Mouse (Mus musculus) C2C12 (cell line): ENCODE data around the gene Zbtb44. TPM values are rescaled to one million over a fixed set of nuclear protein-coding genes. Genes with fewer than 3 reads are reported as not detected.

Experiments
- H3K27me3 ChIP-seq: one replicate; pipeline ENCODE4 v1.6.1; 2011; ENCODE audit not compliant: control insufficient read depth, insufficient read depth, insufficient read length
- H3K36me3 ChIP-seq: one replicate; pipeline ENCODE4 v1.6.1; 2011; ENCODE audit not compliant: control insufficient read depth, insufficient read depth
- H3K4me3 ChIP-seq: one replicate; pipeline ENCODE4 v1.5.1; 2011; ENCODE audit warnings: mild to moderate bottlenecking, control low read depth; ENCODE audit not compliant: poor library complexity, insufficient read depth, severe bottlenecking
- H3K79me2 ChIP-seq: one replicate; pipeline ENCODE4 v1.6.1; 2011; ENCODE audit not compliant: control insufficient read depth, insufficient read depth
- H3K79me3 ChIP-seq: one replicate; pipeline ENCODE4 v1.6.1; 2011; ENCODE audit warnings: low read depth, control low read depth
- H3ac ChIP-seq: one replicate; pipeline ENCODE3; 2011; ENCODE audit warnings: low read depth; ENCODE audit not compliant: control insufficient read depth, insufficient read length
- CEBPB ChIP-seq: IDR thresholded peaks from one replicate; pipeline ENCODE4 v1.6.1; 2011; ENCODE audit warnings: low read depth, mild to moderate bottlenecking, control low read depth, moderate library complexity
- CTCF ChIP-seq: IDR thresholded peaks from one replicate; pipeline ENCODE4 v1.5.1; 2011; ENCODE audit not compliant: control insufficient read depth, insufficient read depth, insufficient read length
- FOSL1 ChIP-seq: IDR thresholded peaks from one replicate; pipeline ENCODE4 v1.8.0; 2011; ENCODE audit warnings: mild to moderate bottlenecking, low read length; ENCODE audit not compliant: poor library complexity, insufficient read depth, severe bottlenecking
- MAX ChIP-seq: IDR thresholded peaks from one replicate; pipeline ENCODE4 v1.6.1; 2011; ENCODE audit warnings: mild to moderate bottlenecking, control low read depth
- MYOD1 ChIP-seq: IDR thresholded peaks from one replicate; pipeline ENCODE4 v1.6.1; 2011; ENCODE audit warnings: low read depth; ENCODE audit not compliant: control insufficient read depth, insufficient read length
- MYOG ChIP-seq: IDR thresholded peaks from one replicate; pipeline ENCODE4 v1.6.1; 2011; ENCODE audit not compliant: control insufficient read depth, insufficient read length; ENCODE audit errors: extremely low read depth
- USF1 ChIP-seq: IDR thresholded peaks from one replicate; pipeline ENCODE4 v1.6.1; 2011; ENCODE audit warnings: low read depth, mild to moderate bottlenecking, control low read depth, moderate library complexity
- polyA plus RNA-seq: library from polyadenylated mRNA; unstranded; fragments of >200 nt; fragmentation: generic; extraction: Trizol; gene quantifications from one replicate; pipeline ENCODE4 v1.2.1, GENCODE M21; 2012; ENCODE audit warnings: missing spikeins

Gene Zbtb44
- polyA plus RNA-seq, 1 experiment, result 4.0 TPM

DNA sequence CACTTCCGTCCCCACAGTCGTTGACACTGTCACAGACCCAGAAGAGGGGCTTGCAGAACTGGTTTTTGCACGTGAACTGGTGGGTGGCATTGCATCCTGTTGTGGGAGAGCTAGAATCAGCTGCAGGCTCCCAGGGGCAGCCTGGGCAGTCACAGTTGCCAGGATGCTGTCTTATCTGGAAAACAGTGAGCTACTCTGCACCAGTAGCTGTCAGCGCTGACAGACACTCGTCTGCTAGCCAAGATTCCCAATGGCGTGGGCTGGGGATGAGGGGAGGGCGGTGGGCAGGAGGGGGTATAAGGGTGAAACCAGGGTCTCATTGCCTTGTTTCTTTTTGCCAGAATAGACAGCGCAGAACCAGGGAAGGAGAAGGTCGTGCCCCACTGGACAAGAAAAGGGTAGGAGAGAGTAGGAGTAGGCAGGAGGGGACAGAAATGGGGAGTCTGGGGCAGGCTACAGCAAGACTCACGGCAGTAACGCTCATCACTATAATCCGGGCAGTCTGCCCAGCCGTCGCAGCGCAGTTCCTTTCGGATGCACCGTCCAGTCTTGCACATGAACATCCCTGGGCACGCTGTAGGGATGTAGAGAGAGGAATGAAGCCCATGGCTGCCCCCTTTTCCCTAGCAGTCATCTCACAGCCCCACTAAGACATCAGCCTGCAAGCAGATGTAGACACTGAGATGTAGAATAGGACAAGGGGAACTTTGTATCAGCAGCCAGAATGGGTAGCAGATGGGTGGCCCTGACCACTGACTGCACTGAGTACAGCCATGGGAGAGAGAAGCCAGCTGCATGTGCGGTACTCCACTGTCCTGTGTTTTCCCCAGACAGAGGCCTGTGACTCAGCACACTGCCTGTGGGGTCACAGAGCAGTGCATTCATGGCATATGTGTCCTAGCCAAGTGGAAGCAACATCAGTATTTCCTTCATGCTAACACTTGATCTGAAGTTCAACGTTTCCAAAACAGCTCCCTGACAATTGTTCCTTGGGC is 66.9 kb downstream of the Zbtb44 start:
- H3ac ChIP-seq, result no peak overlapping the region
- H3K79me2 ChIP-seq, result no peaks in the 10 kb centered on the region
- no peaks in the 10 kb centered on the region for H3K36me3 ChIP-seq
- H3K4me3 ChIP-seq, result no peak overlapping the region
- H3K79me3 ChIP-seq, result no peaks in the 10 kb centered on the region
- H3K27me3 ChIP-seq, result peaks cover 11% of the 10 kb centered on the region
- no peak for TF ChIP-seq FOSL1
- TF ChIP-seq MYOD1, result no peak
- no peak for TF ChIP-seq CEBPB
- no peak for TF ChIP-seq USF1
- TF ChIP-seq MYOG, result no peak
- TF ChIP-seq MAX, result no peak
- no peak for TF ChIP-seq CTCF

DNA sequence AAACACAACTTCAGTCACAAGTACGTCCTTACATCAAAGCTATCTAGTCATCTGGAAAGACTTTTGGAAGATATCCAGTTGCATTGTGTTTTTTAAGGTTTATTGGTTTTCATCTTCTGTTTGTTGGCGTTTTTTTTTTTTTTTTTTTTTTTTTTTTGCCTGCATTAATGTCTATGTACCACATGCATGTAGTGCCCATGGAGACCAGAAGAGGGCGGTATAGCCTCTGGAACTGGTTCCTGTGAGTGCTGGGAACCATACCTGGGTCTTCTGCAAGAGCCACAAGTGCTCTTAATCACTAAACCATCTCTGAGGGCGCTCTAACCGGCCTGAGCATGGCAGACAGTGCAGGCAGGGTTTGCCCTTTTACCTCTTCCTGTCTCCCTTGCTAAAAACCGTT is 67.7 kb downstream of the Zbtb44 start:
- Histone ChIP-seq H3ac (no peak overlapping the region), H3K79me3 (no peaks in the 10 kb centered on the region), H3K27me3 (peaks cover 17% of the 10 kb centered on the region), H3K4me3 (no peak overlapping the region), H3K79me2 (no peaks in the 10 kb centered on the region), H3K36me3 (no peaks in the 10 kb centered on the region)
- TF ChIP-seq MYOG, result no peak
- TF ChIP-seq CTCF, result no peak
- no peak for TF ChIP-seq MYOD1
- TF ChIP-seq MAX, result no peak
- TF ChIP-seq USF1, result no peak
- TF ChIP-seq CEBPB, result no peak
- TF ChIP-seq FOSL1, result no peak

DNA sequence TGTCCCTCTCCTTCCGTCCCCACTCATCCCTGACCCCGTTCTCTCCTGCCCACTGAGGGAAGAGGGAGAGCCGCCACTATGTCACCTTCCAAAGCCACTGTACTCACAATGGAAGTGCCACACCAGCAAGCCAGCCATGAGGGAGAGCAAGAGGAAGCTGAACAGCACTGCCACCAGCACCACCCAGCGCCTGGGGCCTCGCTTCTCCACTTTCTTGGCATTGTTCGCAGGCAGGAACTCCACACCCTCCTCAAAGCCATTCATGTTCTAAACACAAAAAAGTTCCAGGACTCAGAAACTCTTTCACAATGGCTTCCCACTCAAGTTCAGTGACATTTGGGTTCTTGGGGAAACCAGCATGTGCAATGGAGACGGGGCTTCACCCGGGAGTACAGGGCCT is 78.0 kb downstream of the Zbtb44 start:
- Histone ChIP-seq H3ac (no peak overlapping the region), H3K27me3 (peaks cover 57% of the 10 kb centered on the region), H3K79me3 (no peaks in the 10 kb centered on the region), H3K4me3 (no peak overlapping the region), H3K36me3 (no peaks in the 10 kb centered on the region), H3K79me2 (no peaks in the 10 kb centered on the region)
- TF ChIP-seq CTCF (no peak), MAX (no peak), MYOD1 (no peak), FOSL1 (no peak), USF1 (no peak), MYOG (no peak), CEBPB (no peak)

DNA sequence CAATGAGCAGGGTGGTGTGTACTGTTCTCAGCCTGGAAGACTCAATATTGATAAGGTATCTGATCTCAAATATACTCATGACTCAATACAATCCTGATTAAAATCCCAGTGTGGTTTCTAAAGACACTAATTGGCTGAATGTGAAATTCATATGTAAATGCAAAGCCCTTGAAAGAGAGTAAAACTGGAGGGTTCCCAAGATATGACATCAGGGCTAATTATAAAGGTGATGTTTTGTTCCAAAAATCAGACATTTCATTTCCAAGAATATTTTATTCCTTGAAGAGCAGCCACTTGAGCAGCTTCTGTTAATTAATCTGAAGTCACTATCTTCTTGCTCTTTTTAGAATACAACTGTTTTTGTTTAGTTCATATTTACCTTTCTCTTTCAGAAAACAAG is 85.1 kb downstream of the Zbtb44 start:
- no peaks in the 10 kb centered on the region for H3K79me2 ChIP-seq
- H3K36me3 ChIP-seq, result no peaks in the 10 kb centered on the region
- no peak overlapping the region for H3K4me3 ChIP-seq
- H3K27me3 ChIP-seq, result no peaks in the 10 kb centered on the region
- H3K79me3 ChIP-seq, result no peaks in the 10 kb centered on the region
- TF ChIP-seq CEBPB (no peak), USF1 (no peak), MYOG (no peak), MAX (no peak), MYOD1 (no peak), CTCF (no peak), FOSL1 (no peak)
- H3ac ChIP-seq, result no peak overlapping the region

DNA sequence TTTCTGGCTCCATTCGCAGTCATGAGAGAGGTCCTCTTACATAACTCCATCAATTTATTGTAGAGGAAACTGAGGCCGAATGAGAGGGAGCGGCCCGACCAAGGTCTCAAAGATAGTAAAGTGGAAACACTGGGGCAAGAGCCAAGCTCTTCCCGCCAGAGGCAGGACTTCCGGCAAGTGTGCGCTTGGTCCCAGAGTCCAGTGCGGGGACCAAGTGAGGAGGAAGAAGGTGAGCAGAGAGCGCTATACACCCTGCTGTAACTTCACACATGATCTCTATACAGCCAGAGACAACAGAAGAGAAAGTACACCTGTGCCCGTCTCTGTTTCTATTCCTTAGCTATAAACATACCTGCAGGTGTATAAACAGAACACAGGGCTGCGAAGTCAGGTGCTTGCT is 86.6 kb downstream of the Zbtb44 start:
- H3K27me3 ChIP-seq, result no peaks in the 10 kb centered on the region
- no peaks in the 10 kb centered on the region for H3K36me3 ChIP-seq
- no peak overlapping the region for H3ac ChIP-seq
- H3K4me3 ChIP-seq, result no peak overlapping the region
- TF ChIP-seq CTCF, result no peak
- TF ChIP-seq USF1, result no peak
- TF ChIP-seq MYOD1, result no peak
- no peak for TF ChIP-seq MAX
- no peak for TF ChIP-seq FOSL1
- TF ChIP-seq MYOG, result no peak
- no peak for TF ChIP-seq CEBPB
- no peaks in the 10 kb centered on the region for H3K79me3 ChIP-seq
- H3K79me2 ChIP-seq, result no peaks in the 10 kb centered on the region
